Mouse (Mus musculus): Measurements from ENCODE around the gene Gpr4. TPM values are rescaled to one million over a fixed set of nuclear protein-coding genes. Genes with fewer than 3 reads are reported as not detected.

Gpr4 gene
- polyA plus RNA-seq, 1 experiment from 2014 or later = 1.7 TPM

DNA sequence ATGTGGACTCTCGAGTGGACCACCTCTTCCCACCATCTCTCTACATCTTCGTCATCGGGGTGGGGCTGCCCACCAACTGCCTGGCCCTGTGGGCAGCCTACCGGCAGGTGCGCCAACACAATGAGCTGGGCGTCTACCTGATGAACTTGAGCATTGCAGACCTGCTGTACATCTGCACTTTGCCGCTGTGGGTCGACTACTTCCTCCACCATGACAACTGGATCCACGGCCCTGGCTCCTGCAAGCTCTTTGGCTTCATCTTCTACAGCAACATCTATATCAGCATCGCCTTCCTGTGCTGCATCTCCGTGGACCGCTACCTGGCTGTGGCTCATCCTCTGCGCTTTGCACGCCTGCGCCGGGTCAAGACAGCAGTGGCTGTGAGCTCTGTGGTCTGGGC is 9.9 kb downstream of the Gpr4 start:
- no peaks in the 10 kb centered on the region for H3K9me3 ChIP-seq
- H3K27ac ChIP-seq (replicated peaks) = no peak overlapping the region
- DNase-seq (ENCODE audit: low spot score) = no peak
- WGBS = 95% methylated on average over 16 of the region's 16 CpGs
- H3K36me3 ChIP-seq (replicated peaks) = peaks cover 26% of the 10 kb centered on the region
- peaks cover 14% of the 10 kb centered on the region for H3K4me1 ChIP-seq
- no peak overlapping the region for H3K4me3 ChIP-seq
- no peaks in the 10 kb centered on the region for H3K27me3 ChIP-seq (replicated peaks; ENCODE audit: low read depth, poor library complexity, severe bottlenecking)

- WGBS = 93% methylated on average over 14 of the region's 14 CpGs
- H3K4me1 ChIP-seq = peaks cover 13% of the 10 kb centered on the region
- H3K4me3 ChIP-seq = no peak overlapping the region
- no peak overlapping the region for H3K27ac ChIP-seq (replicated peaks)
- no peaks in the 10 kb centered on the region for H3K9me3 ChIP-seq
- H3K36me3 ChIP-seq (replicated peaks) = peaks cover 26% of the 10 kb centered on the region
- DNase-seq (ENCODE audit: low spot score) = no peak
- no peaks in the 10 kb centered on the region for H3K27me3 ChIP-seq (replicated peaks; ENCODE audit: low read depth, poor library complexity, severe bottlenecking)
Measured at GRCm38 (mm10) chr7:19222875-19223274, 10.5 kb downstream of the Gpr4 start.

DNA sequence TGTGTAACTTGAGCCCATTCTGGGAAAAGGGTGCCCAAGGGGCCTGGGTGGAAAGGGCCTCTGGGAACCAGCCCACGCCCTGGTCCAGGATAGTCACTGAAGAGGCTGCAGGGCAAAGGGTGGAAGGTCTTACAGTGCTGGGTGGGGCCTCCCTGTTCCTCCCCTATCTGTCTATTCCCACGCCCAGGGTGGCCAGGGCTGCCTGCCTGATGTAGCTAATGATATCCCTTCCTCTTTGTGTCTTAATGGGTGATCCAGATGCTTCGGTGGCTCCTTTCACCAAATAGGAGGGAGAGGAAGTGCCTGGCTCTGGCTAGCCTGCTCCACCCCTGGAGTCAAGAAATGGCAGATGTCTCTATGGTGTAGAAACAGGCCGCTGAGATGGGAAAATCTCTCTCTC is 12.6 kb downstream of the Gpr4 start:
- Histone ChIP-seq H3K27ac (replicated peaks) (no peak overlapping the region), H3K36me3 (replicated peaks) (peaks cover 26% of the 10 kb centered on the region), H3K4me1 (peaks cover 18% of the 10 kb centered on the region), H3K27me3 (replicated peaks; ENCODE audit: low read depth, poor library complexity, severe bottlenecking) (no peaks in the 10 kb centered on the region), H3K4me3 (no peak overlapping the region), H3K9me3 (no peaks in the 10 kb centered on the region)
- no peak for DNase-seq (ENCODE audit: low spot score)
- 85% methylated on average over 4 of the region's 4 CpGs for WGBS

GRCm38 (mm10) chr7:19226817-19227797 is 14.8 kb downstream of the Gpr4 start:
- no peaks in the 10 kb centered on the region for H3K27me3 ChIP-seq (replicated peaks; ENCODE audit: low read depth, poor library complexity, severe bottlenecking)
- 20% methylated on average over 20 of the region's 20 CpGs for WGBS
- no peaks in the 10 kb centered on the region for H3K9me3 ChIP-seq
- H3K4me1 ChIP-seq = peaks cover 23% of the 10 kb centered on the region
- peak overlapping the region; percentile 74 for H3K4me3 ChIP-seq
- H3K36me3 ChIP-seq (replicated peaks) = peaks cover 42% of the 10 kb centered on the region
- DNase-seq (ENCODE audit: low spot score) = peak; percentile 61
- H3K27ac ChIP-seq (replicated peaks) = peak overlapping the region; percentile 97

GRCm38 (mm10) chr7:19227883-19228792 is 15.8 kb downstream of the Gpr4 start, which contains the start of gene Opa3:
Gene Opa3 (plus strand): TSS chr7:19228334.
- Histone ChIP-seq H3K27me3 (replicated peaks; ENCODE audit: low read depth, poor library complexity, severe bottlenecking) (no peaks in the 10 kb centered on the region), H3K9me3 (no peaks in the 10 kb centered on the region), H3K36me3 (replicated peaks) (peaks cover 42% of the 10 kb centered on the region), H3K4me1 (peaks cover 23% of the 10 kb centered on the region), H3K27ac (replicated peaks) (peak within 1 kb of the TSS; percentile 97), H3K4me3 (peak within 1 kb of the TSS; percentile 74)
- DNase-seq (ENCODE audit: low spot score) = peak; percentile 100
- WGBS = under 1% methylated on average over 91 of the region's 91 CpGs

DNA sequence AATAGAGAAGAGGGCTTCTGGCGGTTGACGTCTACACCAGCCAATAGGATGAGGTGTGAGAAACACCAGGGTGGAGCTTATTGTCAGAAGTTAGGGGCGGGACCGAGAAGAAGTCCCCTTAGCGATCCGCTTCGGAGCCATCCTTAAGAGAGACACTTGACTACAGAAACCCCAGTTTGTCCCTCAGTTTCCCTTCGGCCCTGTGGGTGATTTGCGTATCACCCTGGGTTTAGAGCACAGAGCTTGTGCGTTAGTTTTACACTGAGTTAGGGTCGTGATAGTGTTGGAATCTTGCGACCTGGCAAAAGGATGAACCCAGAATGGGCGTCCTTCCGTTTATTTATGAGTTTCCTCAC is 16.4 kb downstream of the Gpr4 start:
- Histone ChIP-seq H3K4me3 (peak overlapping the region; percentile 74), H3K4me1 (peaks cover 23% of the 10 kb centered on the region), H3K9me3 (no peaks in the 10 kb centered on the region), H3K27me3 (replicated peaks; ENCODE audit: low read depth, poor library complexity, severe bottlenecking) (no peaks in the 10 kb centered on the region), H3K36me3 (replicated peaks) (peaks cover 48% of the 10 kb centered on the region), H3K27ac (replicated peaks) (peak overlapping the region; percentile 97)
- whole genome bisulfite sequencing = under 1% methylated on average over 14 of the region's 14 CpGs
- DNase-seq (ENCODE audit: low spot score) = no peak

GRCm38 (mm10) chr7:19229404-19229803 is 17.1 kb downstream of the Gpr4 start:
- Histone ChIP-seq H3K36me3 (replicated peaks) (peaks cover 53% of the 10 kb centered on the region), H3K4me3 (peak overlapping the region; percentile 74), H3K4me1 (peaks cover 23% of the 10 kb centered on the region), H3K27me3 (replicated peaks; ENCODE audit: low read depth, poor library complexity, severe bottlenecking) (no peaks in the 10 kb centered on the region), H3K27ac (replicated peaks) (peak overlapping the region; percentile 97), H3K9me3 (no peaks in the 10 kb centered on the region)
- DNase-seq (ENCODE audit: low spot score) = no peak
- WGBS = 55% methylated on average over 5 of the region's 5 CpGs

GRCm38 (mm10) chr7:19230041-19230580 is 17.8 kb downstream of the Gpr4 start:
- H3K9me3 ChIP-seq = no peaks in the 10 kb centered on the region
- H3K36me3 ChIP-seq (replicated peaks) = peaks cover 53% of the 10 kb centered on the region
- H3K4me3 ChIP-seq = peak overlapping the region; percentile 74; the same call in 1 of the 2 replicates
- no peak for DNase-seq (ENCODE audit: low spot score)
- no peak overlapping the region for H3K27ac ChIP-seq (replicated peaks)
- H3K27me3 ChIP-seq (replicated peaks; ENCODE audit: low read depth, poor library complexity, severe bottlenecking) = no peaks in the 10 kb centered on the region
- 95% methylated on average over 2 of the region's 2 CpGs for WGBS
- H3K4me1 ChIP-seq = peaks cover 23% of the 10 kb centered on the region

DNA sequence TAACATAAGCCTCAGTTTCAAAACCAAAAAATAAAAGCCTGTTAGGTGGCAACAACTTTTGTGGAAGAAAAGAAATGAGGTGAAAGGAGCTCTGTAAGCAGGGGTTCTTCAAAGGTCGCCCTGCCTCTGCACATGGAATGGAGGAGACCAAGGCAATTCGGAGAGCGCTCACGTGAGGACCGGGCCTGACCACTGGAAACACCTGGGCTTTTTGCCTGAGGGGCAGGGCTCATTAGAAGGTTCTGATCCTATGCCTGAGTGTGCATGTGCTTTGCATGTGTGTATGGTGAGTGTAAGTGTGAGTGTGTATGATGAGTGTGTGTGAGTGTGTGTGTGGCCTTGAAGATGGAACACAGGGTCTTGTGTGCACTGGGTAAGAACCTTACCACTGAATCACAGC is 18.6 kb downstream of the Gpr4 start:
- H3K4me1 ChIP-seq = peaks cover 23% of the 10 kb centered on the region
- no peak overlapping the region for H3K4me3 ChIP-seq
- no peaks in the 10 kb centered on the region for H3K9me3 ChIP-seq
- no peak for DNase-seq (ENCODE audit: low spot score)
- no peaks in the 10 kb centered on the region for H3K27me3 ChIP-seq (replicated peaks; ENCODE audit: low read depth, poor library complexity, severe bottlenecking)
- 94% methylated on average over 5 of the region's 5 CpGs for WGBS
- no peak overlapping the region for H3K27ac ChIP-seq (replicated peaks)
- H3K36me3 ChIP-seq (replicated peaks) = peaks cover 46% of the 10 kb centered on the region

DNA sequence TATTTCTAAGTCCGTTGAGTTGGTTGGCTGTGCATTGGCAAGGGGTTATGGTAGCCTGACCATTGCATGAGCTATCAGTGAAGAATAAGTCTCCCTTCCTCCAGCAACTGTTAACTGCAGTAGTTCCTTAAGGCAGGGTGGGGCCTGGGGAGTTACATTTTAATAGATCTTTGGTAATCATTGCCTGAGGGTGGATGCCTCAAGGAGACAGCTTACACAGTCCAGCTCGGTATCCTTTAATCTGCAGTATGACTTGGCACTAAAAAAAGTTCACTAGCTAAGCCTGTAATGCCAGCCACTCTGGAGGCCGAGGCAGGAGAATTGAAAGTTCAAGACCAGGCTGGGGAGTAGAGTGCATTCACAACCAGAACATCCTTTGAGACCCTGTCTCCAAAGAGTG is 19.5 kb downstream of the Gpr4 start:
- WGBS = 92% methylated on average over 3 of the region's 3 CpGs

GRCm38 (mm10) chr7:19234652-19235051 is 22.3 kb downstream of the Gpr4 start:
- H3K4me3 ChIP-seq = no peak overlapping the region
- H3K4me1 ChIP-seq = peaks cover 7% of the 10 kb centered on the region
- DNase-seq (ENCODE audit: low spot score) = no peak
- peaks cover 46% of the 10 kb centered on the region for H3K36me3 ChIP-seq (replicated peaks)
- 79% methylated on average over 5 of the region's 5 CpGs for WGBS
- no peaks in the 10 kb centered on the region for H3K9me3 ChIP-seq
- H3K27me3 ChIP-seq (replicated peaks; ENCODE audit: low read depth, poor library complexity, severe bottlenecking) = no peaks in the 10 kb centered on the region
- no peak overlapping the region for H3K27ac ChIP-seq (replicated peaks)

More for the DNA sequence above, 19.5 kb downstream of the Gpr4 start:
- Histone ChIP-seq H3K36me3 (replicated peaks) (peaks cover 46% of the 10 kb centered on the region), H3K27ac (replicated peaks) (no peak overlapping the region), H3K4me1 (peaks cover 21% of the 10 kb centered on the region), H3K4me3 (no peak overlapping the region), H3K27me3 (replicated peaks; ENCODE audit: low read depth, poor library complexity, severe bottlenecking) (no peaks in the 10 kb centered on the region), H3K9me3 (no peaks in the 10 kb centered on the region)
- DNase-seq (ENCODE audit: low spot score) = no peak

DNA sequence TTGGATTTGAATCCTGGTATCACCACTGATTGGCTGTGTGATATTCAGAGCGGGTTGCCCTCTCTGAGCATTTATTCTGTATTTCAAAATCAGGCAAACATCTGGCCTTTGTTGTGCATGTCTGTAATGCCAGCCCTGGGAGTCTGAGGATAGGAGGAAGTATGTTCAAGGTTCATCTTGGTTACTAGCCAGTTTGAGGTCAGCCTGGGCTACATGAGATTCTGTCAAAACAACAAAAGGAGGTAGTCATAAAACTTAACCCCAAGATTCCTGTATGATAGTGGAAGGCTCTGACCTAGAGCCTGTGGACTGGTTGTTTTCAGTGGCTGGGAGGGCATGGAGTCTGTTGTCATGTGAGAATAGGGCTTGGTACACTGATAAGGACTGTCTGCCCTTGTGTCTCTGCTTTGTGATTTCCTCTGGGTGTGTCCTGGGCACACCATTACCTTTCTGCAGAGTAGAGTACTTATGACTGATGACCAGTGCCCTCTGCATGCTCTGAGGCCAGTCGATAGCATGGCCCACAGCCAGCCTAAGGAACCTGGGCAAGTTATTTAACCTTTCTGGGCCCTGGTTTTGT is 22.8 kb downstream of the Gpr4 start:
- no peak for DNase-seq (ENCODE audit: low spot score)
- no peak overlapping the region for H3K4me3 ChIP-seq
- H3K27ac ChIP-seq (replicated peaks) = no peak overlapping the region
- 0 out of 2 replicates have a peak, but pooled peaks cover 2% of the 10 kb centered on the region for H3K4me1 ChIP-seq
- no peaks in the 10 kb centered on the region for H3K27me3 ChIP-seq (replicated peaks; ENCODE audit: low read depth, poor library complexity, severe bottlenecking)
- H3K36me3 ChIP-seq (replicated peaks) = peaks cover 46% of the 10 kb centered on the region
- 91% methylated on average over 2 of the region's 2 CpGs for WGBS
- H3K9me3 ChIP-seq = no peaks in the 10 kb centered on the region
